Mouse (Mus musculus): ENCODE measurements around the gene Prps1l3. TPM values are rescaled to one million over a fixed set of nuclear protein-coding genes. Genes with fewer than 3 reads are reported as not detected.
"Not testable (repeated sequence)": the region's sequence is repeated elsewhere in the genome, so short reads cannot be mapped to it uniquely, and the experiment has no call there.

Prps1l3 gene
- polyA plus RNA-seq, 1 experiment from 2014 or later: 58.1 TPM

DNA sequence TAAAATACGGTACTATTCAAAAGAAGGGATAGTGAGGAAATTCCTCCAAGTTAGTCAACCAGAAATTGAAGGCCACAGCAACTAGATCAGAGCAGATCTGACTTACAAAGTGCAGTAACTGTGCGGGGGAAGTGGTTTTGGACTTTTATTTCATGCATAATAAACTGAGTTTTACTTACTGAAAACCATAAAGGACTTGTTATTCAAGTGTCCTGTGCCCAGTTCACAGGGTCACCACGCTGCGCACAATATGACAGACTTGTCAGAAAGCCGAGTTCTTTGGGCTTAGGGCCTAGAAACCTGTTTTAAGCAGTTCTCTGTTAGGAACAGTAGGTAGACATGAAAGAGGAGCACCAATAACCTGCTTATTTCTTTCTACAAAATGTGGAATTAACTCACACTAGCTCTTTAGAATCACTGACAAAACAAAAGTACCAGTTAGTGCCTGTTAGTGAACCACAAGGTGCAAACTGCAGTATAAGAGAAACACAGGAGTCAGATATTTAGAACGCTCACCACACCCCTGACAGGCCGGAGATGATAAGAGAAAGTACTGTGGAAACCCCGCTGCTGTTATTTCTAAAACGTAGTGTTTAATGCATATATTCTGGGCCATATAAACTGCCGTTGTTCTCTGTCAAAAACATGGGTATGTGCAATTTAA is 32.7 kb upstream of the Prps1l3 start, which contains the start of gene Slc25a21:
Gene Slc25a21 (minus strand): TSS at position 110 of the 664 bp plus-strand sequence.
- ATAC-seq (ENCODE audit: insufficient read depth, low FRiP score): no peak
- peak within 1 kb of the TSS; percentile 71 for H3K9ac ChIP-seq (ENCODE audit: low read length)
- H3K4me2 ChIP-seq (ENCODE audit: low read depth, low read length): peak within 1 kb of the TSS; percentile 69
- H3K27ac ChIP-seq (ENCODE audit: low read length): no peak within 1 kb of the TSS
- peaks cover 5% of the 10 kb centered on the region; the same call in 1 of the 2 replicates for H3K4me1 ChIP-seq (ENCODE audit: control insufficient read depth, insufficient read depth, low read length)
- 68% methylated on average over 10 of the region's 10 CpGs for WGBS
- H3K27me3 ChIP-seq (ENCODE audit: control insufficient read depth, insufficient read depth, low read length): 0 out of 2 replicates have a peak, but pooled peaks cover 5% of the 10 kb centered on the region
- H3K36me3 ChIP-seq (ENCODE audit: control insufficient read depth, insufficient read depth, low read length): no peaks in the 10 kb centered on the region
- peak within 1 kb of the TSS; percentile 57 for H3K4me3 ChIP-seq (replicated peaks; ENCODE audit: low read length)
- no peaks in the 10 kb centered on the region for H3K9me3 ChIP-seq (replicated peaks; ENCODE audit: control insufficient read depth, low read length)

DNA sequence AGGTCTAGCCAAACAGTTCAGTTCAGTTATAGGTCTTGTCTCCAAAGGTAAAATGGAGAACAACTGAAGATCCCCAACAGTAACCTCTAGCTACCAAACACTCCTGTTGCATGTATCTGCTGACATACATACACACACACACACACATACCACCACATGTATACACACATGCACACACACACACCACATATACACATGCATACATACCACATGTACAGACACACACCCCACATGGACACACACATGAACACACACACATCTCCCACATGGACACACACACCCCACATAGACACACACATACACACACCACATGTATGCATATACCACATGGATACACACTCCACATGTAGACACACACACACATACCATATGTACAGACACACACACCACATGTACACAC is 31.9 kb upstream of the Prps1l3 start:
- no peak overlapping the region for H3K27ac ChIP-seq (ENCODE audit: low read length)
- H3K4me2 ChIP-seq (ENCODE audit: low read depth, low read length): no peak overlapping the region
- no peaks in the 10 kb centered on the region for H3K36me3 ChIP-seq (ENCODE audit: control insufficient read depth, insufficient read depth, low read length)
- no peaks in the 10 kb centered on the region for H3K9me3 ChIP-seq (replicated peaks; ENCODE audit: control insufficient read depth, low read length)
- no peak overlapping the region for H3K9ac ChIP-seq (ENCODE audit: low read length)
- 0 out of 2 replicates have a peak, but pooled peaks cover 5% of the 10 kb centered on the region for H3K27me3 ChIP-seq (ENCODE audit: control insufficient read depth, insufficient read depth, low read length)
- H3K4me1 ChIP-seq (ENCODE audit: control insufficient read depth, insufficient read depth, low read length): peaks cover 5% of the 10 kb centered on the region; the same call in 1 of the 2 replicates
- no peak for ATAC-seq (ENCODE audit: insufficient read depth, low FRiP score)
- no peak overlapping the region for H3K4me3 ChIP-seq (replicated peaks; ENCODE audit: low read length)

DNA sequence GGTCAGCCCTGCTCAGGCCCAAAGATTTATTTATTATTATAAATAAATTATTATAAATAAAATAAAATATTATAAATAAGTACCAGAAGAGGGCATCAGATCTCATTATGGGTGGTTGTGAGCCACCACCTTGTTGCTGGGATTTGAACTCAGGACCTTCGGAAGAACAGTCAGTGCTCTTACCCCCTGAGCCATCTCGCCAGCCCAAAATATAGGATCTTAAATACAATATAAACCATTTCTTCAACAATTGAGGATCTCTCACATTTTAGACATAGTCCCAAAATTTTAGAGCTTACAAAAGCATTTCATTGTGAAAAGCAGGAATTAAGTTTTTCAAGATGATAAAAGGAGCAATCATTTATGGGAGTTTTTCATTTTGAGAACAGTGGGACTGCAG is 30.8 kb upstream of the Prps1l3 start:
- H3K9ac ChIP-seq (ENCODE audit: low read length): no peak overlapping the region
- H3K36me3 ChIP-seq (ENCODE audit: control insufficient read depth, insufficient read depth, low read length): no peaks in the 10 kb centered on the region
- 92% methylated on average over 2 of the region's 2 CpGs for WGBS
- no peak overlapping the region for H3K4me3 ChIP-seq (replicated peaks; ENCODE audit: low read length)
- H3K27me3 ChIP-seq (ENCODE audit: control insufficient read depth, insufficient read depth, low read length): 0 out of 2 replicates have a peak, but pooled peaks cover 5% of the 10 kb centered on the region
- H3K27ac ChIP-seq (ENCODE audit: low read length): no peak overlapping the region
- ATAC-seq (ENCODE audit: insufficient read depth, low FRiP score): no peak
- H3K4me2 ChIP-seq (ENCODE audit: low read depth, low read length): no peak overlapping the region
- H3K9me3 ChIP-seq (replicated peaks; ENCODE audit: control insufficient read depth, low read length): no peaks in the 10 kb centered on the region
- peaks cover 5% of the 10 kb centered on the region; the same call in 1 of the 2 replicates for H3K4me1 ChIP-seq (ENCODE audit: control insufficient read depth, insufficient read depth, low read length)

DNA sequence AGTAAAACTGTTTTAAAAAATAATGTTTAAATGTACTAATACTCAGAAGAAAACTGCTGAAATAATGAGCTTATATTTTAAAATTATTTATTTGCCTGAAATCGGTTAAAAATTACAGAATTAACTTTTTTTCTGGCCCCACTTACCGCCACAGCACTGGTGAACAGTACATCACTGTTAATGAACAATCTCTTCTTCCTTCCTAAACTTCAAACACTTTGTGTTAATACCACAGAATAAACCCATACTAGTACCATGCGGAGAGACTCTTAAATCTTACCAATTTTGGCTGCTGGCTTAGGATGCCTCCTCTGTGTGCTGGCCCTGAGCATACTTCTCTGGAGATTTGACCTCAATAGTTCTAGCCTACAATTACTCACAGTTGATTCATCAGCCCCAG is 28.3 kb upstream of the Prps1l3 start:
- no peaks in the 10 kb centered on the region for H3K36me3 ChIP-seq (ENCODE audit: control insufficient read depth, insufficient read depth, low read length)
- no peak overlapping the region for H3K4me2 ChIP-seq (ENCODE audit: low read depth, low read length)
- peaks cover 5% of the 10 kb centered on the region; the same call in 1 of the 2 replicates for H3K4me1 ChIP-seq (ENCODE audit: control insufficient read depth, insufficient read depth, low read length)
- H3K27me3 ChIP-seq (ENCODE audit: control insufficient read depth, insufficient read depth, low read length): 0 out of 2 replicates have a peak, but pooled peaks cover 4% of the 10 kb centered on the region
- H3K9ac ChIP-seq (ENCODE audit: low read length): no peak overlapping the region
- WGBS: 94% methylated on average over 3 of the region's 3 CpGs
- no peak for ATAC-seq (ENCODE audit: insufficient read depth, low FRiP score)
- no peak overlapping the region for H3K4me3 ChIP-seq (replicated peaks; ENCODE audit: low read length)
- no peak overlapping the region for H3K27ac ChIP-seq (ENCODE audit: low read length)
- H3K9me3 ChIP-seq (replicated peaks; ENCODE audit: control insufficient read depth, low read length): no peaks in the 10 kb centered on the region

DNA sequence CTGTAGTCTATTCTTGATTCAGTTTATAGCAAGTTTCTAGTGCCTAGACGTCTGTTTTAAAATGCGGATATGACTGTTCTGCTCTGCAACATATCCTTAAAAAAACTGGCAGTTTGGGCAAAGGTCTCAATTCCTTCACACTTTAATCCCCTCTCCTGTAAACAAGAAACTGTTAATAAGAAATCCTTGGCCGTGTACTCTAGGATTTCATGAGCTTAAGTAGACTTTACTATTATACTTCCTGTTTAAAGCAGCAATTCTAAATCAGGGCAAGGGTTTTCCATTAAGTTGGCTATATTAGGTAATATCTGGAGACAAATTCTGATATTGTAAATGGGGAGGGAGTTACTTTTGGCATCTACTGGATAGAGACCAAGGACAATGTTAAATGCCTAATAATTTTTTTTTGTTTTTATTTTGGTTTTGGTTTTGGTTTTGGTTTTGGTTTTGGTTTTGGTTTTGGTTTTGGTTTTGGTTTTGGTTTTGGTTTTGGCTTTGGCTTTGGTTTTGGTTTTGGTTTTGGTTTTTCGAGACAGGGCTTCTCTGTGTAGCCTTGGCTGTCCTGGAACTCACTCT is 25.8 kb upstream of the Prps1l3 start:
- H3K4me1 ChIP-seq (ENCODE audit: control insufficient read depth, insufficient read depth, low read length): no peaks in the 10 kb centered on the region
- no peak overlapping the region for H3K9ac ChIP-seq (ENCODE audit: low read length)
- 56% methylated on average over 4 of the region's 4 CpGs for WGBS
- H3K4me2 ChIP-seq (ENCODE audit: low read depth, low read length): no peak overlapping the region
- H3K4me3 ChIP-seq (replicated peaks; ENCODE audit: low read length): no peak overlapping the region
- ATAC-seq (ENCODE audit: insufficient read depth, low FRiP score): no peak
- no peak overlapping the region for H3K27ac ChIP-seq (ENCODE audit: low read length)
- H3K36me3 ChIP-seq (ENCODE audit: control insufficient read depth, insufficient read depth, low read length): no peaks in the 10 kb centered on the region
- H3K9me3 ChIP-seq (replicated peaks; ENCODE audit: control insufficient read depth, low read length): no peaks in the 10 kb centered on the region
- H3K27me3 ChIP-seq (ENCODE audit: control insufficient read depth, insufficient read depth, low read length): no peaks in the 10 kb centered on the region

DNA sequence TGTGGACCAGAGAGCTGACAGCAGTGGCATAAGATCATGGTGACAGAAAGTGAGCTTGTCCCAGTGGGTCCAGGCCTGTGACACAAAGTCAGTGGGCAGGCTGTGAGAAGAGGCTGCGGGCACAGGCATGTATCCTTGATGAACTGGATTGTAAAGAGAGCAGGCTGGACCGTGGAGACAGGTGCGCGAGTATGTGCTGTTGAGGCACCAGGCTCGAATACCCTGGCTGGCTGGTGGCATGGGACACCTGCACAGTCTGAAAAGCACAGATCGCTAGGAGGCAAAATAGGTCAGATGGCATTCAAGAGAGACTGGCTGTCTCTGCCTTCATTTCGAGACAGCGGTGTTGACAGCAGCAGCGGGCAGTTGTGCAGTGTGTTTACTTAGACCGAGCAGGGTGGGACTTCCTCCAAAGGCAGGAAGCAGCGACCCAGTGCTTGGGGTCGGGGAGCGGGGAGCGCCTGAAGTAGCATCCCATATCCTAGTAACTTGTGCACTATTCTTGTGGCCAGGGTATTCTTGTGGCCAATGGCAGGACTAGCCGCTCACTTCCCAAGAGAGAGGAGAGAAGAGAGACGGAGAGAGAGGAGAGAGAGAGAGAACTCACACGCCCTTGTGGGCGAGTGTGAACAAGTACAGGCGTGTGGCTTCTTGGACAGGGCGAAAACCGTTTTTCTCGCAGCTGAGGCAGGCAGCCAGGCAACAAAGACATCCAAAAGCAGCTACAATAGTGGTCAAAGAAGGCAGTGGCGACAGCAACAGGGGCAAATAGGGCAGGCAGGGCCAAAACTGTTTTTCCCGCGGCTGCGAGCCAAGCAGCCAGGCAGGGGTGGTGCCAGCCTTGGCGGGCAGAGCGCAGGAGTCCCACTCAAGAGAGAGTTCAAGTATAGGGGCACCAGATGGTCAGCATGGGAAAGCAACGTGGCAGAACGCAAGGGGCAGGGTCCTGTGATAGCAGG is 18.6 kb upstream of the Prps1l3 start:
- WGBS: 7% methylated on average over 30 of the region's 30 CpGs
- Histone ChIP-seq H3K27me3 (ENCODE audit: control insufficient read depth, insufficient read depth, low read length) (no peaks in the 10 kb centered on the region), H3K4me2 (ENCODE audit: low read depth, low read length) (peak overlapping the region; percentile 89), H3K36me3 (ENCODE audit: control insufficient read depth, insufficient read depth, low read length) (no peaks in the 10 kb centered on the region), H3K4me1 (ENCODE audit: control insufficient read depth, insufficient read depth, low read length) (peaks cover 6% of the 10 kb centered on the region; the same call in 1 of the 2 replicates), H3K9me3 (replicated peaks; ENCODE audit: control insufficient read depth, low read length) (no peaks in the 10 kb centered on the region), H3K27ac (ENCODE audit: low read length) (no peak overlapping the region), H3K4me3 (replicated peaks; ENCODE audit: low read length) (peak overlapping the region; percentile 52), H3K9ac (ENCODE audit: low read length) (peak overlapping the region; percentile 71)
- ATAC-seq (ENCODE audit: insufficient read depth, low FRiP score): peak; percentile 67

DNA sequence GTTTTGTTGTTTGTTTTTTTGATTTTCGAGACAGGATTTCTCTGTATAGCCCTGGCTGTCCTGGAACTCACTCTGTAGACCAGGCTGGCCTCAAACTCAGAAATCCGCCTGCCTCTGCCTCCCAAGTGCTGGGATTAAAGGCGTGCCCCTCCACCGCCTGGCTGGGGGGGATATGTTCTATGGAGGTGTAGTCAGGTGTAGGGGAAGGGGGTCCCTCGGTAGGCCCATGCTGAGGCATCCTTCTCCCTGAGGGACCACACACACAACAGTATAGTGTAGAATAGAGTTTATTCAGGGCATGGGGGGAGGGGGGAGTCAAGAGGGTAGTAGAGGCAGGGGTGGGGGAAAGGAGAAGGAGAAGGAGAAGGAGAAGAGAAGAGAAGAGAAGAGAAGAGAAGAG is 17.7 kb upstream of the Prps1l3 start:
- WGBS: 75% methylated on average over 5 of the region's 5 CpGs
- not testable (repeated sequence) for ATAC-seq (ENCODE audit: insufficient read depth, low FRiP score); H3K4me1 ChIP-seq (ENCODE audit: control insufficient read depth, insufficient read depth, low read length); H3K4me3 ChIP-seq (replicated peaks; ENCODE audit: low read length); H3K36me3 ChIP-seq (ENCODE audit: control insufficient read depth, insufficient read depth, low read length); H3K4me2 ChIP-seq (ENCODE audit: low read depth, low read length); H3K27ac ChIP-seq (ENCODE audit: low read length); H3K27me3 ChIP-seq (ENCODE audit: control insufficient read depth, insufficient read depth, low read length); H3K9me3 ChIP-seq (replicated peaks; ENCODE audit: control insufficient read depth, low read length); H3K9ac ChIP-seq (ENCODE audit: low read length)

DNA sequence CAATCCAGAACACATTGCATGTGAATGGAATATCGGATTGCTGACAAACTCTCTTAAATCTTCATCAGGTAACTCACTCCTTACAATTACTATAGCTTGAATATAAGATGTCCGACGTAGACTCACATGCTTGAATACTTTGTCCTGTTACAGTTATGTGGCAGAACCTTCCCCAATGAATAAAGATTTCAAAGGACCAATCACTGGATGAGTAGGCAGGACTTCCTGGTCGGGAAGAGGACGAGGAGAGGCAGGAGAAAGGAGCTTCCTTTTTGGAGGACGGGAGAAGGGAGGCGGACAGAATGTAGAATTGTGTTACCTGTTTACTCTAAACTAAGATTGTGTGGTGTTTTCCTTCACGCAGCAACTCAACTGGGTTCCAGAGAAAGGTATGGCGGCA is 3.8 kb upstream of the Prps1l3 start:
- 81% methylated on average over 9 of the region's 9 CpGs for WGBS
- Histone ChIP-seq H3K36me3 (ENCODE audit: control insufficient read depth, insufficient read depth, low read length) (no peaks in the 10 kb centered on the region), H3K27me3 (ENCODE audit: control insufficient read depth, insufficient read depth, low read length) (no peaks in the 10 kb centered on the region), H3K4me2 (ENCODE audit: low read depth, low read length) (no peak overlapping the region), H3K27ac (ENCODE audit: low read length) (no peak overlapping the region), H3K9me3 (replicated peaks; ENCODE audit: control insufficient read depth, low read length) (no peaks in the 10 kb centered on the region), H3K4me3 (replicated peaks; ENCODE audit: low read length) (no peak overlapping the region), H3K9ac (ENCODE audit: low read length) (no peak overlapping the region), H3K4me1 (ENCODE audit: control insufficient read depth, insufficient read depth, low read length) (peaks cover 3% of the 10 kb centered on the region; the same call in 1 of the 2 replicates)
- ATAC-seq (ENCODE audit: insufficient read depth, low FRiP score): no peak

Measured in stomach, embryonic 16.5 days (tissue).